Mouse (Mus musculus): Measurements from ENCODE around the gene Mfn1. TPM values are rescaled to one million over a fixed set of nuclear protein-coding genes. Genes with fewer than 3 reads are reported as not detected.

Mfn1 gene
- polyA plus RNA-seq, 1 experiment: 0.48 TPM

DNA sequence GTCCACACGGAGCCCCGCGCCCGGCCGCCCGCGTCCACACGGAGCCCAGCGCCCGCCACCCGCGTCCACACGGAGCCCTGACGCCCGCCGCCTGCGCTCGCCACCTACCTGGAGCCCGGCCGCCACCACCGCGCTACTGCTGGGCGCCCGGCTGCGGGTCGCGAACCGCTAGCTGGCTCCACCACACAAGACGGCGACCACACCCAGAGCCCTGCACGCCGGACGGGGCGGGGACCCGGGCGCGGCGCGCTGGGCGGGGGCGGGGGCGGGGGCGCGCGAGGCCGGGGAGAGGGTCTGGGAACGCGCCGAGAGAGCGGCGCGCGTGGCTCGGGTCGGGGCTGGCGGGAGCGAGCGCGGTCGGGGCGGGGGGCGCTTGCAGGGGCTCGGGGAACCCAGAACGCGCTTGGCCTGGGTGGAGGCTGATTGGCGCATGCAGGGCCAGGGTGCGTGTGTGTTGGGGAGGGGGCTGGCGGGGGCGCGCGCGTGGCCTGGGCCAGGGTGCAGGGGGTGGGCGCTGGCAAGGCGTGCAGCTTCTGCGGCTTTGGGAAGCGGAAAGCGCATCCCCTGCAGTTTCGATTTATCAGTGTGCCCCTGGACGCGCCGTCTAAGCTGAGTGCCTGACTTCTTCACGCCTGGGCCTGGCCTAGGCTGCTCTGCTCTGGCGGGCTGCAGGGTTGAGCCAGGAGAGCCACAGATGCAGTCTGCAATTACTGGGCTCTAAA, 87.2 kb downstream of the Mfn1 start, which contains the start of gene Gnb4:
Gnb4 (minus strand) TSS at position 255 of the 722 bp plus-strand sequence.
- Histone ChIP-seq H3K9me3 (ENCODE audit: control insufficient read depth, low read length) (peaks cover 4% of the 10 kb centered on the region; the same call in 1 of the 2 replicates), H3K27me3 (ENCODE audit: control insufficient read depth) (peaks cover 36% of the 10 kb centered on the region), H3K36me3 (ENCODE audit: control insufficient read depth) (no peaks in the 10 kb centered on the region), H3K4me3 (replicated peaks) (peak within 1 kb of the TSS; percentile 65), H3K4me1 (ENCODE audit: control insufficient read depth) (peaks cover 13% of the 10 kb centered on the region)
- TF ChIP-seq TAL1 (IDR thresholded peaks at IDR 0.05; ENCODE audit: low read length) (no peak), GATA1 (IDR thresholded peaks at IDR 0.05; ENCODE audit: low read length) (no peak)

DNA sequence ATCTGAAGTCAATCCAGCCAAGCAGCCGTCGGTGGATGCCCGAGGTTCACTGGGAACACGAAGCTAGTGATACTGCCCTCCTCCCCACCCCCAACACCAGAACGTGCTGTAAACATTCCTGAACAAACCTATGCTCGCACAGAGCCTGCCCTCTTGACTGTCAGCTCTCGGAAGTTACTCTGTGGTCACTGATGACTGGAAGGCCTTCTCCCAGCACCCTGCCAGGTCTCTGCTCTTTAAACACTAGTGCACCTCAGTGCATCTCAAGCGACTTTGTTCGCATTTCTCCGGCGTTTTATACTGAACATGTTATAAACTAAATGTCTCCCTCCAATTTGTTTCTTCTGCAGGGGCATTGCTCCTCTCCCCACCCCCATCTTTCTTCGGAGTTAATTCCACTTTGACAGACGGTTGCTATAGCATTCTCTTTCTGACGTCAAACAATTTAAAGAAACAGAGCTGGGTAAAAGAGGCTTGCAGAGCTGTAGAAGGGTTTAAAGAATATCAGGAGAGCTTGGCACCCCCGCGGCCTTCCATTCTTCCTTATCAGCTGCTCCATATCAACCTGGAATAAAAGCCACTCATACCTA, 87.9 kb downstream of the Mfn1 start:
- Histone ChIP-seq H3K4me1 (ENCODE audit: control insufficient read depth) (peaks cover 13% of the 10 kb centered on the region), H3K27me3 (ENCODE audit: control insufficient read depth) (peaks cover 36% of the 10 kb centered on the region), H3K9me3 (ENCODE audit: control insufficient read depth, low read length) (peaks cover 4% of the 10 kb centered on the region; the same call in 1 of the 2 replicates), H3K4me3 (replicated peaks) (peak overlapping the region; percentile 65), H3K36me3 (ENCODE audit: control insufficient read depth) (no peaks in the 10 kb centered on the region)
- TF ChIP-seq TAL1 (IDR thresholded peaks at IDR 0.05; ENCODE audit: low read length): no peak

DNA sequence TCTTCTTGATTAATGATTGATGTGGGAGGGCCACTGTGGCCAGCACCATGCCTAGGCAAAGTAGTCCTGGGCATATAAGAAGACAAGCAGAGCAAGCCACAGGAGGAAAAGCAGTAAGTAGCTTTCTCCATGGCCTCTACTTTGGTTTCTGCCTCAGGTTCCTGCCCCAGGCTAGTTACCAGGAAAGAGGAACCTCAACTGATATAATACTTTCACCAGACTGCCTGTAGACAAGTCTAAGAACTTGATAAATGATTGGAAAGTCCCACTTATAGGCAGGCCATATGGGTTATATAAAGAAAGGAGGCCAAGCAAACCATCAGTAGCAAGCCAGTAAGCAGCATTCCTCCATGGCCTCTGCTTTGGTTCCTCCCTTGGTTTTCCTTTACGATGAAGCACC, 92.4 kb downstream of the Mfn1 start:
- Histone ChIP-seq H3K9me3 (ENCODE audit: control insufficient read depth, low read length) (no peaks in the 10 kb centered on the region), H3K36me3 (ENCODE audit: control insufficient read depth) (no peaks in the 10 kb centered on the region), H3K4me1 (ENCODE audit: control insufficient read depth) (peaks cover 5% of the 10 kb centered on the region), H3K4me3 (replicated peaks) (no peak overlapping the region), H3K27me3 (ENCODE audit: control insufficient read depth) (peaks cover 18% of the 10 kb centered on the region)
- TF ChIP-seq GATA1 (IDR thresholded peaks at IDR 0.05; ENCODE audit: low read length): no peak
- TF ChIP-seq TAL1 (IDR thresholded peaks at IDR 0.05; ENCODE audit: low read length): no peak

DNA sequence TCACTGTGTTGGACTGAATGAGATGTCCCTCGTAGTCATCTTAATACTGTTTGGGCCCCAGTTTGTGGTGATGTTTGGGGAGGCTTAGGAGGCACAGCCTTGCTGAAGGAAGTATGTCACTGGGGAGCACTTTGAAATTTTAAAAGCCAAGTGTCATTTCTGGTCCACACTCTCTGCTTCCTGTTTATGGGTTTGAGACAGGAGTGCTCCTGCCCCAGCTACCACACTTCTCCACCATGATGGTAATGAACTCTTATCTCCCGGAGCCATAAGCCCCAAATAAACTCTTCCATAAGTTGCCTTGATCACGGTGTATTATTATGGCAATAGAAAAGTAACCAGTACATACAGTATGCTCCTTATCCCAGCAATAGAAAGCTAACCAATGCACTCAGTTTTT, 92.8 kb downstream of the Mfn1 start:
- H3K4me3 ChIP-seq (replicated peaks): no peak overlapping the region
- TF ChIP-seq TAL1 (IDR thresholded peaks at IDR 0.05; ENCODE audit: low read length): no peak
- TF ChIP-seq GATA1 (IDR thresholded peaks at IDR 0.05; ENCODE audit: low read length): no peak
- peaks cover 13% of the 10 kb centered on the region for H3K27me3 ChIP-seq (ENCODE audit: control insufficient read depth)
- H3K4me1 ChIP-seq (ENCODE audit: control insufficient read depth): peaks cover under 1% of the 10 kb centered on the region
- H3K36me3 ChIP-seq (ENCODE audit: control insufficient read depth): no peaks in the 10 kb centered on the region
- no peaks in the 10 kb centered on the region for H3K9me3 ChIP-seq (ENCODE audit: control insufficient read depth, low read length)

DNA sequence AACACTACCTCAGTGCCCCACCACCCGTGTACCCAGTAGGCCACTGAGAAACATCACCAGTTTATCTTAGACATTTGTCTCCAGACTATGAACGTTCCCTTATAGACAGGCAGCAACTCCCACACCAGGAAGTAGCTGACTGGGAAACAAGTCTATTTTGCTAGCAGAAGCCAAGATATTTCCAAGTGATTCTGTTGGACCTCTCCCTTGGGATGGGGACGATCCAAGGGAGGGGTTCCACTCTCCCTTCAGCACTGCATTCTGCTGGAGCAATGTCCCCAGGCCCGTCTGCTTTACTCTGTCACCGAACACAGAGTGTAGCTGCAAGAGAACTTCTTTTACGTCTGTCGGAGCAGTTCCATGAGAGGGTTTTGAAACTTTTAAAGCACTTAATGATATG, 98.9 kb downstream of the Mfn1 start:
- TF ChIP-seq GATA1 (IDR thresholded peaks at IDR 0.05; ENCODE audit: low read length): no peak
- TF ChIP-seq TAL1 (IDR thresholded peaks at IDR 0.05; ENCODE audit: low read length): no peak
- H3K36me3 ChIP-seq (ENCODE audit: control insufficient read depth): no peaks in the 10 kb centered on the region
- H3K27me3 ChIP-seq (ENCODE audit: control insufficient read depth): no peaks in the 10 kb centered on the region
- no peaks in the 10 kb centered on the region for H3K9me3 ChIP-seq (ENCODE audit: control insufficient read depth, low read length)
- no peaks in the 10 kb centered on the region for H3K4me1 ChIP-seq (ENCODE audit: control insufficient read depth)
- no peak overlapping the region for H3K4me3 ChIP-seq (replicated peaks)

Other genes with a start within 250 kb of the Mfn1 start
- 0.01 and 0.02 TPM in 2 replicates for gene Zmat3, start 163.5 kb upstream of the Mfn1 start, polyA plus RNA-seq (2012)
- 0.11 and 0.21 TPM in 2 replicates for gene Pik3ca, start 131.8 kb upstream of the Mfn1 start, polyA plus RNA-seq (2012)
- gene Kcnmb3, start 37.2 kb upstream of the Mfn1 start, polyA plus RNA-seq (2012): not detected in 2 replicates
- 0.16 TPM in 2 replicates for gene Zfp639, start 19.2 kb upstream of the Mfn1 start, polyA plus RNA-seq (2012)
- 0.05 and 0.07 TPM in 2 replicates for gene Gnb4, start 87.1 kb downstream of the Mfn1 start, polyA plus RNA-seq (2012)
- gene Actl6a, start 176.8 kb downstream of the Mfn1 start, polyA plus RNA-seq (2012): 0.90 and 1.4 TPM in 2 replicates
- gene Ndufb5, start 207.5 kb downstream of the Mfn1 start, polyA plus RNA-seq (2012): 0.60 and 1.5 TPM in 2 replicates
- gene Mrpl47, start 208.1 kb downstream of the Mfn1 start, polyA plus RNA-seq (2012): 0.10 and 0.25 TPM in 2 replicates